25 mouse cellular contexts compared by ENCODE assay signal in genomic region chr12:40537826-40538225, GRCm38 (mm10).
"Had no signal": no experiment of that assay in that cellular context is flagged by ENCODE, and none has a peak within 500 bp of the region (broad histone marks: within the 10 kb centered on the region; RNA-seq: fewer than 3 reads in every experiment).

No protein-coding gene starts in this region.

- H3K27ac ChIP-seq: gastrocnemius, adult 2 months; heart, adult 2 months; heart, embryonic 10.5 days; hindbrain, embryonic 10.5 days; hindbrain, embryonic 12.5 days; hindbrain, embryonic 14.5 days; intestine, embryonic 15.5 days; kidney, embryonic 15.5 days; layer of hippocampus, adult 2 months; left cerebral cortex, adult 2 months; limb, embryonic 10.5 days; limb, embryonic 12.5 days; liver, embryonic 12.5 days; liver, embryonic 14.5 days had no signal

- H3K9ac ChIP-seq: heart, embryonic 12.5 days; hindbrain, embryonic 12.5 days; hindbrain, embryonic 14.5 days; intestine, embryonic 15.5 days; kidney, embryonic 15.5 days; limb, embryonic 12.5 days; liver, embryonic 12.5 days; liver, embryonic 14.5 days had no signal

- H3K27me3 ChIP-seq: heart, embryonic 12.5 days; hindbrain, embryonic 12.5 days; intestine, embryonic 15.5 days; kidney, embryonic 15.5 days; limb, embryonic 12.5 days had no signal

- H3K4me1 ChIP-seq: heart, embryonic 10.5 days; hindbrain, embryonic 10.5 days; intestine, embryonic 15.5 days; limb, embryonic 12.5 days; liver, embryonic 12.5 days had no signal

- DNase-seq: gastrocnemius, adult 2 months; gastrocnemius, postnatal 10 days; gastrocnemius, postnatal 25 days; heart, adult 2 months; heart, postnatal 10 days; heart, postnatal 4 days; kidney, postnatal 10 days; kidney, postnatal 4 days; liver had no signal

- ATAC-seq: hindbrain, embryonic 16.5 days; inflammation-experienced regulatory T-cells, adult 6 months; intestine, postnatal 0 days; liver, embryonic 12.5 days had no signal

- H3K9me3 ChIP-seq: heart, embryonic 10.5 days; hindbrain, embryonic 10.5 days; hindbrain, embryonic 12.5 days; intestine, embryonic 15.5 days; kidney, embryonic 15.5 days; limb, embryonic 10.5 days; limb, embryonic 12.5 days; liver, embryonic 12.5 days had no signal

- H3K4me3 ChIP-seq: gastrocnemius, adult 2 months; heart, adult 2 months; heart, embryonic 10.5 days; heart, embryonic 12.5 days; hindbrain, embryonic 10.5 days; hindbrain, embryonic 12.5 days; intestine, embryonic 15.5 days; kidney, embryonic 15.5 days; layer of hippocampus, adult 2 months; left cerebral cortex, adult 2 months; limb, embryonic 10.5 days; limb, embryonic 12.5 days; liver, embryonic 12.5 days had no signal

- H3K36me3 ChIP-seq: heart, embryonic 10.5 days; heart, embryonic 12.5 days; hindbrain, embryonic 10.5 days; hindbrain, embryonic 12.5 days; intestine, embryonic 15.5 days; kidney, embryonic 15.5 days; limb, embryonic 10.5 days; limb, embryonic 12.5 days; liver, embryonic 12.5 days had no signal

- H3K4me2 ChIP-seq: heart, embryonic 12.5 days; hindbrain, embryonic 12.5 days; hindbrain, embryonic 14.5 days; intestine, embryonic 15.5 days; kidney, embryonic 15.5 days; limb, embryonic 12.5 days; liver, embryonic 12.5 days had no signal
